Mouse (Mus musculus) stomach, embryonic 16.5 days (tissue): ENCODE results near the gene Fbh1. TPM values are rescaled to one million over a fixed set of nuclear protein-coding genes. Genes with fewer than 3 reads are reported as not detected.
"Not testable (repeated sequence)": the region's sequence is repeated elsewhere in the genome, so short reads cannot be mapped to it uniquely, and the experiment has no call there.

Source experiments
- ATAC-seq: fragments of 200-750 bp; cut with Nextera tagmentation; 2 replicates; pipeline ENCODE4 v1.8.0; 2017; ENCODE audit warnings: moderate number of reproducible peaks, moderate TSS enrichment; ENCODE audit not compliant: insufficient read depth, low FRiP score
- H3K27ac ChIP-seq: fragments of 300-500 bp; sonication (generic); 2 replicates; pipeline ENCODE4 v1.5.1; 2014; ENCODE audit warnings: low read length
- H3K27me3 ChIP-seq: fragments of 300-500 bp; sonication (generic); 2 replicates; pipeline ENCODE4 v1.6.1; 2014; ENCODE audit warnings: low read length, control low read depth, mixed read lengths; ENCODE audit not compliant: control insufficient read depth, insufficient read depth
- H3K36me3 ChIP-seq: fragments of 300-500 bp; sonication (generic); 2 replicates; pipeline ENCODE4 v1.6.1; 2014; ENCODE audit warnings: low read length; ENCODE audit not compliant: control insufficient read depth, insufficient read depth
- H3K4me1 ChIP-seq: fragments of 300-500 bp; sonication (generic); 2 replicates; pipeline ENCODE4 v1.6.1; 2014; ENCODE audit warnings: low read length, control low read depth, mixed read lengths; ENCODE audit not compliant: control insufficient read depth, insufficient read depth
- H3K4me2 ChIP-seq: fragments of 300-500 bp; sonication (generic); 2 replicates; pipeline ENCODE4 v1.6.1; 2014; ENCODE audit warnings: low read depth, low read length, mixed read lengths
- H3K4me3 ChIP-seq: fragments of 300-500 bp; sonication (generic); replicated peaks from 2 replicates; pipeline ENCODE4 v1.5.1; 2014; ENCODE audit warnings: mild to moderate bottlenecking, low read length
- H3K9ac ChIP-seq: fragments of 300-500 bp; sonication (generic); 2 replicates; pipeline ENCODE4 v1.6.1; 2014; ENCODE audit warnings: low read length
- H3K9me3 ChIP-seq: fragments of 300-500 bp; sonication (generic); replicated peaks from 2 replicates; pipeline ENCODE4 v1.6.1; 2016; ENCODE audit warnings: low read length, control low read depth; ENCODE audit not compliant: control insufficient read depth
- WGBS: fragments of 180-500 bp; shearing (Covaris S2); extraction: QIAGEN DNeasy Blood & Tissue Kit; methylation state at CpG from one replicate; pipeline ENCODE4 v1.1.7; 2014; 5-methylcytosine and 5-hydroxymethylcytosine counted together
- polyA plus RNA-seq: library from polyadenylated mRNA; unstranded; fragments of >200 nt; fragmentation: Nextera tagmentation; extraction: Ambion mirVana; gene quantifications from 2 replicates; pipeline ENCODE4 v1.2.1, GENCODE M21; 2015

The Fbh1 gene
- polyA plus RNA-seq, 1 experiment from 2014 or later, result 120 TPM

- Histone ChIP-seq H3K9ac (no peak overlapping the region), H3K9me3 (no peaks in the 10 kb centered on the region), H3K27me3 (no peaks in the 10 kb centered on the region), H3K4me1 (no peaks in the 10 kb centered on the region), H3K4me3 (no peak overlapping the region), H3K4me2 (no peak overlapping the region), H3K27ac (no peak overlapping the region), H3K36me3 (peaks cover 4% of the 10 kb centered on the region)
- ATAC-seq, result no peak
- WGBS, result 82% methylated on average over 6 of the region's 6 CpGs
These were observed 41.5 kb downstream of the Fbh1 start for GRCm38 (mm10) chr2:11735853-11736252.

- Histone ChIP-seq H3K27ac (no peak overlapping the region), H3K9me3 (no peaks in the 10 kb centered on the region), H3K4me3 (no peak overlapping the region), H3K27me3 (no peaks in the 10 kb centered on the region), H3K36me3 (no peaks in the 10 kb centered on the region), H3K4me1 (no peaks in the 10 kb centered on the region), H3K9ac (no peak overlapping the region), H3K4me2 (no peak overlapping the region)
- 64% methylated on average over 5 of the region's 5 CpGs for WGBS
- ATAC-seq, result no peak
These were observed 44.4 kb downstream of the Fbh1 start for GRCm38 (mm10) chr2:11732978-11733377.

- WGBS, result 43% methylated on average over 3 of the region's 3 CpGs
- ATAC-seq, result no peak
These were observed 48.3 kb downstream of the Fbh1 start for GRCm38 (mm10) chr2:11729091-11729490.

GRCm38 (mm10) chr2:11727574-11727973, 49.8 kb downstream of the Fbh1 start:
- 86% methylated on average over 5 of the region's 5 CpGs for WGBS
- no peak overlapping the region for H3K4me2 ChIP-seq
- ATAC-seq, result no peak

More at GRCm38 (mm10) chr2:11729091-11729490, 48.3 kb downstream of the Fbh1 start:
- Histone ChIP-seq H3K9me3 (no peaks in the 10 kb centered on the region), H3K9ac (no peak overlapping the region), H3K27ac (no peak overlapping the region), H3K4me1 (no peaks in the 10 kb centered on the region), H3K36me3 (no peaks in the 10 kb centered on the region), H3K27me3 (no peaks in the 10 kb centered on the region), H3K4me3 (no peak overlapping the region), H3K4me2 (no peak overlapping the region)

GRCm38 (mm10) chr2:11722564-11722963, 54.8 kb downstream of the Fbh1 start:
- no peaks in the 10 kb centered on the region for H3K27me3 ChIP-seq
- 78% methylated on average over 9 of the region's 9 CpGs for WGBS
- no peak overlapping the region for H3K4me3 ChIP-seq
- no peaks in the 10 kb centered on the region for H3K4me1 ChIP-seq
- no peak overlapping the region for H3K9ac ChIP-seq
- H3K36me3 ChIP-seq, result no peaks in the 10 kb centered on the region
- H3K9me3 ChIP-seq, result no peaks in the 10 kb centered on the region
- no peak overlapping the region for H3K27ac ChIP-seq
- H3K4me2 ChIP-seq, result no peak overlapping the region
- ATAC-seq, result no peak

More at GRCm38 (mm10) chr2:11727574-11727973, 49.8 kb downstream of the Fbh1 start:
- Histone ChIP-seq H3K9me3 (no peaks in the 10 kb centered on the region), H3K27ac (no peak overlapping the region), H3K27me3 (no peaks in the 10 kb centered on the region), H3K36me3 (no peaks in the 10 kb centered on the region), H3K4me3 (no peak overlapping the region), H3K4me1 (no peaks in the 10 kb centered on the region), H3K9ac (no peak overlapping the region)

GRCm38 (mm10) chr2:11718573-11718972, 58.8 kb downstream of the Fbh1 start:
- no peak overlapping the region for H3K9ac ChIP-seq
- no peak for ATAC-seq
- no peaks in the 10 kb centered on the region for H3K9me3 ChIP-seq
- H3K27ac ChIP-seq, result no peak overlapping the region
- no peak overlapping the region for H3K4me2 ChIP-seq
- 79% methylated on average over 2 of the region's 2 CpGs for WGBS
- H3K4me1 ChIP-seq, result no peaks in the 10 kb centered on the region
- no peaks in the 10 kb centered on the region for H3K36me3 ChIP-seq
- no peak overlapping the region for H3K4me3 ChIP-seq
- H3K27me3 ChIP-seq, result no peaks in the 10 kb centered on the region

- Histone ChIP-seq H3K4me1 (no peaks in the 10 kb centered on the region), H3K4me2 (no peak overlapping the region), H3K27me3 (no peaks in the 10 kb centered on the region), H3K9ac (no peak overlapping the region), H3K4me3 (no peak overlapping the region), H3K9me3 (no peaks in the 10 kb centered on the region), H3K27ac (no peak overlapping the region), H3K36me3 (no peaks in the 10 kb centered on the region)
- WGBS, result 78% methylated on average over 4 of the region's 4 CpGs
- no peak for ATAC-seq
These were observed 62.8 kb downstream of the Fbh1 start for GRCm38 (mm10) chr2:11714535-11714934.

GRCm38 (mm10) chr2:11713021-11713420, 64.4 kb downstream of the Fbh1 start:
- no peaks in the 10 kb centered on the region for H3K27me3 ChIP-seq
- 53% methylated on average over 3 of the region's 3 CpGs for WGBS
- no peak for ATAC-seq
- H3K9ac ChIP-seq, result no peak overlapping the region
- no peak overlapping the region for H3K27ac ChIP-seq
- H3K4me1 ChIP-seq, result no peaks in the 10 kb centered on the region
- no peaks in the 10 kb centered on the region for H3K9me3 ChIP-seq
- no peak overlapping the region for H3K4me2 ChIP-seq
- no peak overlapping the region for H3K4me3 ChIP-seq
- H3K36me3 ChIP-seq, result no peaks in the 10 kb centered on the region

- Histone ChIP-seq H3K4me1 (no peaks in the 10 kb centered on the region), H3K9ac (no peak overlapping the region), H3K27ac (no peak overlapping the region), H3K36me3 (no peaks in the 10 kb centered on the region), H3K4me3 (no peak overlapping the region), H3K27me3 (no peaks in the 10 kb centered on the region), H3K9me3 (no peaks in the 10 kb centered on the region), H3K4me2 (no peak overlapping the region)
- 67% methylated on average over 6 of the region's 6 CpGs for WGBS
- no peak for ATAC-seq
These were observed 64.8 kb downstream of the Fbh1 start for GRCm38 (mm10) chr2:11712483-11712990.

- not testable (repeated sequence) for H3K4me1 ChIP-seq, H3K9ac ChIP-seq, H3K27ac ChIP-seq, H3K27me3 ChIP-seq, ATAC-seq, H3K4me2 ChIP-seq, H3K36me3 ChIP-seq, H3K9me3 ChIP-seq, H3K4me3 ChIP-seq
- 50% methylated on average over 4 of the region's 4 CpGs for WGBS
These were observed 67.3 kb downstream of the Fbh1 start for GRCm38 (mm10) chr2:11710101-11710500.
